Mouse (Mus musculus): Measurements from ENCODE around the gene Axl. TPM values are rescaled to one million over a fixed set of nuclear protein-coding genes. Genes with fewer than 3 reads are reported as not detected.
"Not testable (repeated sequence)": the region's sequence is repeated elsewhere in the genome, so short reads cannot be mapped to it uniquely, and the experiment has no call there.

Gene Axl
- polyA plus RNA-seq, 1 experiment from 2014 or later: 19.4 TPM

GRCm38 (mm10) chr7:25801031-25801430 is 12.5 kb upstream of the Axl start:
- H3K4me3 ChIP-seq (ENCODE audit: low read depth, low read length): no peak overlapping the region
- ATAC-seq (ENCODE audit: low FRiP score) (no peak), DNase-seq (ENCODE audit: low spot score) (no peak)
- H3K4me2 ChIP-seq (replicated peaks; ENCODE audit: low read depth, low read length): no peak overlapping the region
- no peaks in the 10 kb centered on the region for H3K9me3 ChIP-seq (ENCODE audit: control insufficient read depth, low read length)
- H3K27me3 ChIP-seq (ENCODE audit: control insufficient read depth, insufficient read depth, low read length): no peaks in the 10 kb centered on the region
- H3K36me3 ChIP-seq (ENCODE audit: control insufficient read depth, insufficient read depth, low read length): no peaks in the 10 kb centered on the region
- H3K27ac ChIP-seq (ENCODE audit: low read depth, low read length): no peak overlapping the region
- 92% methylated on average over 6 of the region's 6 CpGs for WGBS
- H3K9ac ChIP-seq (ENCODE audit: low read depth, low read length): no peak overlapping the region
- peaks cover 2% of the 10 kb centered on the region; the same call in 1 of the 2 replicates for H3K4me1 ChIP-seq (replicated peaks; ENCODE audit: control insufficient read depth, insufficient read depth, low read length)

GRCm38 (mm10) chr7:25799369-25799768 is 10.9 kb upstream of the Axl start:
- Histone ChIP-seq H3K9ac (ENCODE audit: low read depth, low read length) (no peak overlapping the region), H3K9me3 (ENCODE audit: control insufficient read depth, low read length) (no peaks in the 10 kb centered on the region), H3K4me1 (replicated peaks; ENCODE audit: control insufficient read depth, insufficient read depth, low read length) (peaks cover 2% of the 10 kb centered on the region; the same call in 1 of the 2 replicates), H3K27ac (ENCODE audit: low read depth, low read length) (no peak overlapping the region), H3K4me2 (replicated peaks; ENCODE audit: low read depth, low read length) (no peak overlapping the region), H3K27me3 (ENCODE audit: control insufficient read depth, insufficient read depth, low read length) (no peaks in the 10 kb centered on the region), H3K4me3 (ENCODE audit: low read depth, low read length) (no peak overlapping the region), H3K36me3 (ENCODE audit: control insufficient read depth, insufficient read depth, low read length) (no peaks in the 10 kb centered on the region)
- 85% methylated on average over 1 of the region's 1 CpGs for WGBS
- ATAC-seq (ENCODE audit: low FRiP score) (no peak), DNase-seq (ENCODE audit: low spot score) (no peak)

- no peak overlapping the region for H3K4me2 ChIP-seq (replicated peaks; ENCODE audit: low read depth, low read length)
- DNase-seq (ENCODE audit: low spot score): no peak
- H3K4me1 ChIP-seq (replicated peaks; ENCODE audit: control insufficient read depth, insufficient read depth, low read length): peaks cover 2% of the 10 kb centered on the region; the same call in 1 of the 2 replicates
- H3K9ac ChIP-seq (ENCODE audit: low read depth, low read length): no peak overlapping the region
- WGBS: 83% methylated on average over 2 of the region's 2 CpGs
- no peaks in the 10 kb centered on the region for H3K9me3 ChIP-seq (ENCODE audit: control insufficient read depth, low read length)
- H3K27me3 ChIP-seq (ENCODE audit: control insufficient read depth, insufficient read depth, low read length): no peaks in the 10 kb centered on the region
- no peak for ATAC-seq (ENCODE audit: low FRiP score)
- no peak overlapping the region for H3K4me3 ChIP-seq (ENCODE audit: low read depth, low read length)
- H3K36me3 ChIP-seq (ENCODE audit: control insufficient read depth, insufficient read depth, low read length): no peaks in the 10 kb centered on the region
- no peak overlapping the region for H3K27ac ChIP-seq (ENCODE audit: low read depth, low read length)
Observed at GRCm38 (mm10) chr7:25798540-25798939, 10.0 kb upstream of the Axl start.

- no peak for DNase-seq (ENCODE audit: low spot score)
- 85% methylated on average over 8 of the region's 8 CpGs for WGBS
- H3K9ac ChIP-seq (ENCODE audit: low read depth, low read length): no peak overlapping the region
Observed at GRCm38 (mm10) chr7:25794775-25795174, 6.3 kb upstream of the Axl start.

GRCm38 (mm10) chr7:25793679-25794078 is 5.2 kb upstream of the Axl start:
- H3K4me1 ChIP-seq (replicated peaks; ENCODE audit: control insufficient read depth, insufficient read depth, low read length): no peaks in the 10 kb centered on the region; the same call in 1 of the 2 replicates
- no peaks in the 10 kb centered on the region for H3K9me3 ChIP-seq (ENCODE audit: control insufficient read depth, low read length)
- 56% methylated on average over 3 of the region's 3 CpGs for WGBS
- no peak for ATAC-seq (ENCODE audit: low FRiP score)
- no peak overlapping the region for H3K4me3 ChIP-seq (ENCODE audit: low read depth, low read length)
- H3K9ac ChIP-seq (ENCODE audit: low read depth, low read length): no peak overlapping the region
- DNase-seq (ENCODE audit: low spot score): no peak
- no peak overlapping the region for H3K27ac ChIP-seq (ENCODE audit: low read depth, low read length)
- H3K27me3 ChIP-seq (ENCODE audit: control insufficient read depth, insufficient read depth, low read length): no peaks in the 10 kb centered on the region
- H3K36me3 ChIP-seq (ENCODE audit: control insufficient read depth, insufficient read depth, low read length): no peaks in the 10 kb centered on the region
- no peak overlapping the region for H3K4me2 ChIP-seq (replicated peaks; ENCODE audit: low read depth, low read length)

More at GRCm38 (mm10) chr7:25794775-25795174, 6.3 kb upstream of the Axl start:
- H3K4me1 ChIP-seq (replicated peaks; ENCODE audit: control insufficient read depth, insufficient read depth, low read length): no peaks in the 10 kb centered on the region
- no peak overlapping the region for H3K27ac ChIP-seq (ENCODE audit: low read depth, low read length)
- no peak overlapping the region for H3K4me3 ChIP-seq (ENCODE audit: low read depth, low read length)
- ATAC-seq (ENCODE audit: low FRiP score): no peak
- H3K9me3 ChIP-seq (ENCODE audit: control insufficient read depth, low read length): no peaks in the 10 kb centered on the region
- H3K36me3 ChIP-seq (ENCODE audit: control insufficient read depth, insufficient read depth, low read length): no peaks in the 10 kb centered on the region
- no peak overlapping the region for H3K4me2 ChIP-seq (replicated peaks; ENCODE audit: low read depth, low read length)
- H3K27me3 ChIP-seq (ENCODE audit: control insufficient read depth, insufficient read depth, low read length): no peaks in the 10 kb centered on the region

- H3K4me1 ChIP-seq (replicated peaks; ENCODE audit: control insufficient read depth, insufficient read depth, low read length); H3K4me3 ChIP-seq (ENCODE audit: low read depth, low read length); H3K4me2 ChIP-seq (replicated peaks; ENCODE audit: low read depth, low read length); H3K27ac ChIP-seq (ENCODE audit: low read depth, low read length); H3K9ac ChIP-seq (ENCODE audit: low read depth, low read length); H3K27me3 ChIP-seq (ENCODE audit: control insufficient read depth, insufficient read depth, low read length); H3K9me3 ChIP-seq (ENCODE audit: control insufficient read depth, low read length); ATAC-seq (ENCODE audit: low FRiP score); H3K36me3 ChIP-seq (ENCODE audit: control insufficient read depth, insufficient read depth, low read length); DNase-seq (ENCODE audit: low spot score): not testable (repeated sequence)
- WGBS: 78% methylated on average over 9 of the region's 9 CpGs
Observed at GRCm38 (mm10) chr7:25792966-25793365, 4.5 kb upstream of the Axl start.

- no peak overlapping the region for H3K4me3 ChIP-seq (ENCODE audit: low read depth, low read length)
- H3K27me3 ChIP-seq (ENCODE audit: control insufficient read depth, insufficient read depth, low read length): 0 out of 2 replicates have a peak, but pooled peaks cover 2% of the 10 kb centered on the region
- no peak overlapping the region for H3K9ac ChIP-seq (ENCODE audit: low read depth, low read length)
- H3K9me3 ChIP-seq (ENCODE audit: control insufficient read depth, low read length): no peaks in the 10 kb centered on the region
- H3K4me1 ChIP-seq (replicated peaks; ENCODE audit: control insufficient read depth, insufficient read depth, low read length): peaks cover 11% of the 10 kb centered on the region
- 82% methylated on average over 8 of the region's 8 CpGs for WGBS
- no peak for DNase-seq (ENCODE audit: low spot score)
- H3K4me2 ChIP-seq (replicated peaks; ENCODE audit: low read depth, low read length): no peak overlapping the region
- no peaks in the 10 kb centered on the region for H3K36me3 ChIP-seq (ENCODE audit: control insufficient read depth, insufficient read depth, low read length)
- no peak for ATAC-seq (ENCODE audit: low FRiP score)
- H3K27ac ChIP-seq (ENCODE audit: low read depth, low read length): no peak overlapping the region
Observed at GRCm38 (mm10) chr7:25790615-25791014, 2.1 kb upstream of the Axl start.

- Histone ChIP-seq H3K36me3 (ENCODE audit: control insufficient read depth, insufficient read depth, low read length) (no peaks in the 10 kb centered on the region), H3K27ac (ENCODE audit: low read depth, low read length) (no peak overlapping the region), H3K4me1 (replicated peaks; ENCODE audit: control insufficient read depth, insufficient read depth, low read length) (peaks cover 11% of the 10 kb centered on the region), H3K4me2 (replicated peaks; ENCODE audit: low read depth, low read length) (no peak overlapping the region; the same call in 1 of the 2 replicates), H3K27me3 (ENCODE audit: control insufficient read depth, insufficient read depth, low read length) (0 out of 2 replicates have a peak, but pooled peaks cover 2% of the 10 kb centered on the region), H3K9ac (ENCODE audit: low read depth, low read length) (no peak overlapping the region), H3K9me3 (ENCODE audit: control insufficient read depth, low read length) (no peaks in the 10 kb centered on the region), H3K4me3 (ENCODE audit: low read depth, low read length) (peak overlapping the region; percentile 42; the same call in 1 of the 2 replicates)
- DNase-seq (ENCODE audit: low spot score) (no peak), ATAC-seq (ENCODE audit: low FRiP score) (no peak)
- WGBS: 25% methylated on average over 3 of the region's 3 CpGs
Observed at GRCm38 (mm10) chr7:25789129-25789440, 580 bp upstream of the Axl start.

GRCm38 (mm10) chr7:25787456-25788219 is 867 bp downstream of the Axl start:
- peak overlapping the region; percentile 85 for H3K4me2 ChIP-seq (replicated peaks; ENCODE audit: low read depth, low read length)
- 0 out of 2 replicates have a peak overlapping the region, but pooled peaks have one; percentile 17 for H3K27ac ChIP-seq (ENCODE audit: low read depth, low read length)
- WGBS: 25% methylated on average over 9 of the region's 9 CpGs
- DNase-seq (ENCODE audit: low spot score): peak; percentile 26
- H3K9me3 ChIP-seq (ENCODE audit: control insufficient read depth, low read length): no peaks in the 10 kb centered on the region
- H3K4me3 ChIP-seq (ENCODE audit: low read depth, low read length): peak overlapping the region; percentile 42
- peaks cover 11% of the 10 kb centered on the region for H3K4me1 ChIP-seq (replicated peaks; ENCODE audit: control insufficient read depth, insufficient read depth, low read length)
- 0 out of 2 replicates have a peak, but pooled peaks cover 2% of the 10 kb centered on the region for H3K27me3 ChIP-seq (ENCODE audit: control insufficient read depth, insufficient read depth, low read length)
- peak overlapping the region; percentile 53 for H3K9ac ChIP-seq (ENCODE audit: low read depth, low read length)
- no peaks in the 10 kb centered on the region for H3K36me3 ChIP-seq (ENCODE audit: control insufficient read depth, insufficient read depth, low read length)
- ATAC-seq (ENCODE audit: low FRiP score): peak; percentile 36; the same call in 1 of the 2 replicates

Data from hindbrain, embryonic 11.5 days (tissue).